Mouse (Mus musculus) midbrain, postnatal 0 days (tissue): ENCODE measurements around the gene Ucn. TPM values are rescaled to one million over a fixed set of nuclear protein-coding genes. Genes with fewer than 3 reads are reported as not detected.

Experiments
- ATAC-seq: fragments of 200-750 bp; cut with Nextera tagmentation; 2 replicates; pipeline ENCODE4 v1.8.0; 2017; ENCODE audit warnings: moderate number of reproducible peaks, mild to moderate bottlenecking, moderate TSS enrichment, moderate library complexity; ENCODE audit not compliant: low FRiP score
- DNase-seq: peaks from one replicate; pipeline ENCODE4 v3.0.0-alpha.2; 2015; ENCODE audit warnings: low spot score
- H3K27ac ChIP-seq: fragments of 300-500 bp; sonication (generic); 2 replicates; pipeline ENCODE4 v1.5.1; 2014; ENCODE audit warnings: low read depth, mild to moderate bottlenecking, low read length, mixed read lengths
- H3K27me3 ChIP-seq: fragments of 300-500 bp; sonication (generic); 2 replicates; pipeline ENCODE4 v1.6.1; 2014; ENCODE audit warnings: low read length, control low read depth, mixed read lengths; ENCODE audit not compliant: insufficient read depth
- H3K36me3 ChIP-seq: fragments of 300-500 bp; sonication (generic); 2 replicates; pipeline ENCODE4 v1.6.1; 2014; ENCODE audit warnings: low read length, control low read depth, mixed read lengths; ENCODE audit not compliant: insufficient read depth
- H3K4me1 ChIP-seq: fragments of 300-500 bp; sonication (generic); 2 replicates; pipeline ENCODE4 v1.6.1; 2014; ENCODE audit warnings: mild to moderate bottlenecking, control low read depth, antibody characterized with exemption, low read length, mixed read lengths; ENCODE audit not compliant: insufficient read depth
- H3K4me2 ChIP-seq: fragments of 300-500 bp; sonication (generic); 2 replicates; pipeline ENCODE4 v1.6.1; 2014; ENCODE audit warnings: low read depth, mild to moderate bottlenecking, low read length, mixed read lengths; ENCODE audit not compliant: poor library complexity, severe bottlenecking
- H3K4me3 ChIP-seq: fragments of 300-500 bp; sonication (generic); 2 replicates; pipeline ENCODE4 v1.5.1; 2014; ENCODE audit warnings: low read depth, mild to moderate bottlenecking, low read length, moderate library complexity
- H3K9ac ChIP-seq: fragments of 300-500 bp; sonication (generic); replicated peaks from 2 replicates; pipeline ENCODE4 v1.6.1; 2014; ENCODE audit warnings: mild to moderate bottlenecking, low read length, moderate library complexity, mixed read lengths; ENCODE audit not compliant: poor library complexity, severe bottlenecking
- H3K9me3 ChIP-seq: fragments of 300-500 bp; sonication (generic); 2 replicates; pipeline ENCODE4 v1.6.1; 2016; ENCODE audit warnings: low read length, control low read depth
- CTCF ChIP-seq: IDR thresholded peaks from 2 replicates; pipeline ENCODE4 v1.5.1; 2016; ENCODE audit warnings: antibody characterized with exemption, mild to moderate bottlenecking
- WGBS: fragments of 180-500 bp; shearing (Covaris S2); extraction: QIAGEN DNeasy Blood & Tissue Kit; methylation state at CpG from one replicate; pipeline ENCODE4 v1.1.7; 2014; 5-methylcytosine and 5-hydroxymethylcytosine counted together
- polyA plus RNA-seq: library from polyadenylated mRNA; unstranded; fragments of >200 nt; fragmentation: Nextera tagmentation; extraction: Ambion mirVana; gene quantifications from 2 replicates; pipeline ENCODE4 v1.2.1, GENCODE M21; 2015
- total RNA-seq: library from RNA; depleted of rRNA; stranded (reverse); fragments of >200 nt; gene quantifications from 2 replicates; pipeline ENCODE4 v1.2.3, GENCODE M21; 2014

Ucn gene
- total and polyA plus RNA-seq, 2 experiments from 2014 or later: not detected

DNA sequence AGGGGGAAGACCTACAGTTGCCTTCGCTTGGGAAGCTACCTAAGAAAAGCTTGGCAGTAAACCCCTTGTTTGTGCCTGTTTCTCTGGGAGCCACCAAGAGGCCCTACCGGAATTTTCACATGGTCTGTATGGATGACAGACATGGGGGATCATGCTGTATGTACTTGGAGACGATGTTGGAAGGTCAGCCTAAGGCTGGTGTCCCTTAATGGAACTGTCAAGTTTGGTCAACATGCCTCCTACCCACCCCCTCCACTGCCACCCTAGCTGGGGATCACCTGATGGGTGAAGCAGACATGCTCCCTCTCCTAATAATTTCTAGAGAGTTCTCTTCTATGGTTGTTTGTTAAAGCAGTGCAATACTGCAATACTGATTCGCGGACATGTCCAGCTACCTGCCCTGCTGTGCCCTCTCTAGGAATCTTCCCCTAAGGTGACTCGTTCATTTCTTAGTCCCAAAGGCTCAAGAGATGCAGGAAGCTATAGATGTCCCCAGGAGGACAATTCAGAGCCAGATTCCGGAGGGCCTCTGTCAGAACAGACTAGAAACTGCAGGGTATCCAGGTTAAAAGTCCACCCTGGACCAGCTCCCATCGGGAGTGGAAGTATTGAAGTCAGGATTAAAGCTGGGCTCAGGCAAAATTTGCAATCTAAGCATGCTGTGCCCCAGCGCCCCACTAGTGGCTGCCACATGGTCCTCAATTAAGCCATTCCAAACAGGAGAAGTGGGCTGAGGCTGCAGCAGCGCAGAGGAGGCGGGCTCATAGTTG lies 42.7 kb downstream of the Ucn start:
- 20% methylated on average over 11 of the region's 11 CpGs for WGBS
- Histone ChIP-seq H3K36me3 (no peaks in the 10 kb centered on the region), H3K4me2 (peak overlapping the region; percentile 25), H3K27ac (no peak overlapping the region), H3K27me3 (peaks cover 57% of the 10 kb centered on the region), H3K9me3 (no peaks in the 10 kb centered on the region), H3K4me1 (peaks cover 4% of the 10 kb centered on the region; the same call in 1 of the 2 replicates), H3K4me3 (peak overlapping the region; percentile 12; the same call in 1 of the 2 replicates), H3K9ac (no peak overlapping the region)
- ATAC-seq (no peak), DNase-seq (no peak)
- no peak; the same call in 1 of the 2 replicates for TF ChIP-seq CTCF

DNA sequence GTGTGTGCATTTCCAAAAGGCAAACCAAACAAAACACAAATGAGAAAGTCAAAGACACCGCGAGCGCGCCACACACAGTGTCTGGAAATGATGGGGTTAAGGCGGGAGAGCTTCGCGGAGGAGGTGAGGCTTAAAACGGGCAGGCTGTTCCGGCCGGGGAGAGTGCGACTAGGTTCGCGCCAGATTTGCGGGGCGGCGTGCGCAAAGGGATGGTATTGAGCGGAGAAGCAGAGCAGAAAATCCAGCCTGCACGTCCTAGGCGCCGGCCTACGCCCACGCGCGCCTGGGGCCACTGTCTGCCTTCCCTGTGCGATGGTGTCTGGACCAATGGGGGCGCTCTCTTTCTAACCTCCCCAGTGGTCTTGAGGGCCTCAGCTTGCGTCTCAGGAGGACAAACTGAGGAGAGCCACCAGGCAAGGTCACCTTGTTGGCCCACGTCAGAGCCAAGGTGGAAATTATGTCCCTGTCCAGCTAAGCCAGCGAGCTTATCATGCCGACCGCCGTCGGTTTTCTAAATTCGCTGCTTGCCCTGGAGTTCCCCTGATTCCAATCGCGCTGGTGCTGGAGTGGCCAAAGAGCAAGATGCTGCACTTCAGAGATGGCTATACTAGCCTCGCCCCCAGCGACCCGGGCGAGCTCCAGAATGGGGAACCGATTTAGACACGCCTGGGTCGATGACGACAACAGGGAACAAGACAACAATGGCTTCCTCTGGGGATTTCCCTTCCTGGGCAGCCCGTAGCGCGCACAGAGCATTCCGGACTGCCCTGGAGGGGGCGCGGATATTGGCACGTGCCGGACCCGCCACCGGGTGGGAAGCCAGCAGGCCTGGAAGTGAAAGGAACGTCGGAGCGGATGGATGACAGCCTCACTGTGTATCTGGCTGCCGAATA lies 43.6 kb downstream of the Ucn start:
- Histone ChIP-seq H3K4me1 (peaks cover 4% of the 10 kb centered on the region; the same call in 1 of the 2 replicates), H3K4me2 (peak overlapping the region; percentile 25), H3K9ac (no peak overlapping the region), H3K9me3 (no peaks in the 10 kb centered on the region), H3K27ac (no peak overlapping the region), H3K27me3 (peaks cover 60% of the 10 kb centered on the region), H3K4me3 (peak overlapping the region; percentile 12), H3K36me3 (no peaks in the 10 kb centered on the region)
- under 1% methylated on average over 58 of the region's 59 CpGs for WGBS
- DNase-seq (peak; percentile 38), ATAC-seq (no peak)
- peak; percentile 3 for TF ChIP-seq CTCF

DNA sequence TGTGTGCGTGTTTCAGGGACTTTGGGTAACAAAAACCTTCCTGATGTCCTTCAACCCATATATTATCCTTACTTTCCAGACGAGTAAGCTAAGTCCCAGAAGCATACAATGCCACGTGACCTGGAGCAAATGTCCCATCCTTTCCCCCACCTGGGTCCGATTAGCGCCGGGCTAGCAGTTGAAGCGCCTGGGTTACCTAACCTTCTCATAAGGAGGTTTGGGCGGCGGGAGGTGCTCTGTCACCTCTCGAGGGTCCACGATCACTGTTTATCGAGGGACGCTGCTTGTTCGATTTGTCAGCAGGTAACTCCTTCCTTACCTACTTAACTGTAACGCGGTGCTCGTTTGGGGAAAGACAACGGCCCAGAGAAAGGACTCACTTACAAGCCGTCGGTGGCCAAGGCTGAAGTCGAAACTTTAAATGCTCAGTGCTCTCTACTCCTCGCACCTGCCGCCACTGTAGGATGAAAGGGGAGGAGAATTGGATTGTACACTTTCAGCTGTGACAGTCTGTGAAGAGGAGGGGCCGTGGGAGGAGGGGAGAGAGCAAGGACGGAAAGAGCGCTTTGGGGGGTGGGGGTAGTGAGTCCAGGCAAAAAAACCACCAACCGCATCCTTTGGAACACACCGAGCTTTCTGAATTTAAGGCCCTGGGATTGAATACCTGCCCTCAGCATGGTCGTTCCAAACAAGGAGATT lies 44.4 kb downstream of the Ucn start:
- peak overlapping the region; percentile 63 for H3K4me2 ChIP-seq
- H3K36me3 ChIP-seq: no peaks in the 10 kb centered on the region
- WGBS: under 1% methylated on average over 29 of the region's 29 CpGs
- no peak for DNase-seq
- ATAC-seq: no peak
- no peak overlapping the region for H3K9ac ChIP-seq
- TF ChIP-seq CTCF: no peak
- no peak overlapping the region for H3K27ac ChIP-seq
- H3K4me1 ChIP-seq: peaks cover 4% of the 10 kb centered on the region; the same call in 1 of the 2 replicates
- peaks cover 60% of the 10 kb centered on the region for H3K27me3 ChIP-seq
- no peaks in the 10 kb centered on the region for H3K9me3 ChIP-seq
- peak overlapping the region; percentile 12; the same call in 1 of the 2 replicates for H3K4me3 ChIP-seq

DNA sequence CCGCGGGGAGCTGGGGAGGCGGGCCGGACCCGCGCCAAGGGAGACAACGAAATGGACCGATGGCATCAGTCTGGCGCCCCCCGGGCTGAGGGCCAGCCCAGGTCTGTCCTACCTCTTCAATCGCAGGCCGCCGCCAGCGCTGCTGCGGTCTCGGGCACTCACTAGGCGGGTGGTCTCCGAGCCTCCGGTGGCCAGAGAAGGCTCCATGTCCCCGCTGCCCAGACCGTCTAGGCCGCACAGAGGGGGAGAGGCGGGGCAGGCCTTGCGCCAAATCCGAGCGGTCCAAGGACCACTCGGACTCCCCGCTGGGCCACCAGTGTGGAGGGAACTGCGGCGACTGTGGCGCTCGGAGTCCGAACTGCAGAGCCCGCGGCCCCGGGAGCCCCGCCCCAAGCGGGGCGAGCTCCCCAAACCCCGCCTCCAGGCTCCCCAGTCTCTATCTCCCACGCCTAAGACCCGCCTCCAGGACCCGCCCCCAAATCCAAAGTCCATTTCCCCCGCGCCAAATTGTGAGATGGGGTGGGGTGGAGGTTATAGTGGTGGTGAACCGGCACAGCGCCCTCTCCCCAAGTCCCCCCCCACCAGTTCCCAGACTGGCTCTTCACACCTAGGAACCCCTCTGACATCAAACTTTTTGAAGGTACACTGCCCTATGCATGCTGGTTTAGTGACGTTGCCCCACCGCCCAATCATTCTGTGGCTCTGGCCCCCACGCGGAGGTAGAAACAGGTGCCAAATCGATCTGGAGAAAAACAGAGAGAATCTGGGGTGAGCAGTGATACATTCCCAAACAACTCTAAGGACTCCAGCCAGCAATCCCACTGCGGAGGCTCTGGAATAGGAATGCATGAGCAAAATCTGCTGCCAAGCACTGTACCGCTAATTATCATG lies 45.2 kb downstream of the Ucn start:
- no peaks in the 10 kb centered on the region for H3K36me3 ChIP-seq
- H3K4me3 ChIP-seq: peak overlapping the region; percentile 43
- H3K27me3 ChIP-seq: peaks cover 60% of the 10 kb centered on the region
- H3K27ac ChIP-seq: no peak overlapping the region
- TF ChIP-seq CTCF: no peak
- peak overlapping the region; percentile 62 for H3K9ac ChIP-seq
- H3K4me1 ChIP-seq: peaks cover 4% of the 10 kb centered on the region; the same call in 1 of the 2 replicates
- H3K4me2 ChIP-seq: peak overlapping the region; percentile 63
- no peaks in the 10 kb centered on the region for H3K9me3 ChIP-seq
- DNase-seq (peak; percentile 45), ATAC-seq (peak; percentile 50)
- WGBS: 0% methylated on average over 43 of the region's 54 CpGs
